Mouse (Mus musculus) megakaryocyte, adult 5-6 weeks (primary cell): ENCODE data around the gene Ech1. TPM values are rescaled to one million over a fixed set of nuclear protein-coding genes. Genes with fewer than 3 reads are reported as not detected.

ENCODE experiments used
- ATAC-seq: 2 replicates; pipeline ENCODE4 v1.8.0; 2016; ENCODE audit warnings: mild to moderate bottlenecking, inconsistent platforms; ENCODE audit not compliant: poor library complexity, severe bottlenecking
- total RNA-seq, 2 experiments: library from RNA; stranded (forward) in 1 of 2; stranded (reverse) in 1 of 2; fragments of 153-499, 151-499 nt in 1 of 2; fragments of 221-1000, 200-1000 nt in 1 of 2; gene quantifications; 2 replicates each; pipeline versions ENCODE4 v1.2.3 to v1.2.4; 2015 to 2017

Gene Ech1
- total RNA-seq, 2 experiments from 2014 or later, result 82.8 to 119 TPM

GRCm38 (mm10) chr7:28802846-28803588 lies 22.0 kb upstream of the Ech1 start:
- ATAC-seq, result peak; percentile 39

GRCm38 (mm10) chr7:28803756-28804155 lies 21.3 kb upstream of the Ech1 start:
- ATAC-seq, result no peak

- ATAC-seq, result no peak
These were observed 18.1 kb upstream of the Ech1 start for GRCm38 (mm10) chr7:28806869-28807268.

DNA sequence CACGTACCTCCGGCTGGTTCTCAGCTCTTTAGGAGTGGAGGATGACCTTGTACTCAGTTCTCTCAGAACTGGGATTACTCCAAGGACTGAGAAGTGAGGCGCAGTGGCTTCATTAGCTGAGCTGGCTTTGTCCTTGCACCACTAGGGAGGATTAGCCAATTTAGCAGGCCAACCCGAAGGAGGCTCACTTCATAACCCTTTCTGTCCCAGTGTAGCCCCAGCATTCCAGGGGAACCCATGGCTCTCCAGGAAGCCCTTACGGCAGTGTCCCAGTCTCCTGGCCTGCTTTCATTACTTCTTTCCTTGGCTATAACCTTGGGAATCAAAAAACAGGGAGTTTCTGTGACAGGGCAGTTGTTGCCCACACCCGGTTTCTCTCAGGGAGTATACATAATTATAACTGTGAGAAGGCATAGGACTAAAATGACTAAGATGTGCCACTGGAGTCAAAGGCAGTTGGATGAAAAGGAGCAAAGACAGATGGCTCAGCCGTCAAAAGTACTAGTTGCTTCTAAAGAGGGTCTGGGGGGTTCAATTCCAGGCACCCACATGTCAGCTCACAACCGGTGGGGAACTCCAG lies 17.3 kb upstream of the Ech1 start:
- no peak for ATAC-seq

GRCm38 (mm10) chr7:28808221-28808941 lies 16.6 kb upstream of the Ech1 start, which contains the start of gene Hnrnpl:
TSS of gene Hnrnpl (plus strand) at chr7:28808541.
- ATAC-seq, result peak; percentile 3

DNA sequence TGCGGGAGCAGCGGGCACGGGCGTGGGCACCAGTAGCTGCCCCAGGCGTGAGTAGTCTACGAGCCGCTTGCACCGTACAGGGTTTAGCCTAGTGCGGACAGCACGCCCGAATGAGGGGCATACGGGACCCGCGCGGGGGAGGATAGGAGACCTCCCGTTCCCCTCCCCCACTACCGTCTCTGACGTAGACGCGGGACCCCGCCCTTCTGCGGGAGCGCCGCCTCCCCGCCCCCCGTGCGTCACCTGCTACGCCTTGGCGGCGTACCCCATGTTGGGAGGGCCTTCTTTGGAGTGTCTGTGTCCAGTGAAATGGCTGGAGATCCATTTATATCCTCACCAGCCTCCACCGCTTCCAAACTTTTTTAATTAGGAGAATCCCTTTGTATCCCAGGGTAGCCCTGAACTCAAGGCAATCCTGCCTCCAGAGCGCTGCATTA lies 16.0 kb upstream of the Ech1 start:
- ATAC-seq, result peak; percentile 62

DNA sequence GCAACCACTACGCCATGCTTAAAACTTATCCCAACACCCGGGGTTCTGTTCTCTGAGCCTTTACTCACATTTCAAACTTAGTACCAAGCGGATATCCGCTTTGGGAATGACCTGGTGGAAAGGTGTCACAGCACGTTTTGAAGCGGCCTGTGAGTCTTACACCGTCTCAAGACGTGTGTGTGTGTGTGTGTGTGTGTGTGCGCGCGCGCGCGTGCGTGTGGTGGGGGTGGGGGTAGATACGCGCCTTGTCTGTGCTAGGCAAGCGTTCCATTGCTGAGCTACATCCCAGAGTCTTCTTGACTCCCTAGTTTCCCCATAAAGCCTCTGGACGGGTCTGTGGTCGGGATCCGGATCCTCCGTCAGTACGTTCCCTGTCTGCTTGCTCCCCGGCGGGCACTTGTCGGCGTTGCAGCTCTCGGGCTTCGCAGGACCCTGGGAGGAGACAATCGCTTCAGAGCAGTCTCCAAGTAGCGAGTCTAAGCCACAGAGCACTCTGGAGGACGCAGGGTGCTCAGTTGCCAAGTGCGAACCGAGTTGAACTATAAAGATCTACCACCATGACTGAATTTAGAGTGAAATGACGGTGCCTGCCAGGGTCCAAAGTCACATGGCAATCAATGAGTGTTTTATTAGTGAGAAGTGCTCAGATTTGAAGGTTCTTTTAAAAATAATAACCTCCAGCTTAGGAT lies 15.5 kb upstream of the Ech1 start:
- ATAC-seq, result peak; percentile 10

DNA sequence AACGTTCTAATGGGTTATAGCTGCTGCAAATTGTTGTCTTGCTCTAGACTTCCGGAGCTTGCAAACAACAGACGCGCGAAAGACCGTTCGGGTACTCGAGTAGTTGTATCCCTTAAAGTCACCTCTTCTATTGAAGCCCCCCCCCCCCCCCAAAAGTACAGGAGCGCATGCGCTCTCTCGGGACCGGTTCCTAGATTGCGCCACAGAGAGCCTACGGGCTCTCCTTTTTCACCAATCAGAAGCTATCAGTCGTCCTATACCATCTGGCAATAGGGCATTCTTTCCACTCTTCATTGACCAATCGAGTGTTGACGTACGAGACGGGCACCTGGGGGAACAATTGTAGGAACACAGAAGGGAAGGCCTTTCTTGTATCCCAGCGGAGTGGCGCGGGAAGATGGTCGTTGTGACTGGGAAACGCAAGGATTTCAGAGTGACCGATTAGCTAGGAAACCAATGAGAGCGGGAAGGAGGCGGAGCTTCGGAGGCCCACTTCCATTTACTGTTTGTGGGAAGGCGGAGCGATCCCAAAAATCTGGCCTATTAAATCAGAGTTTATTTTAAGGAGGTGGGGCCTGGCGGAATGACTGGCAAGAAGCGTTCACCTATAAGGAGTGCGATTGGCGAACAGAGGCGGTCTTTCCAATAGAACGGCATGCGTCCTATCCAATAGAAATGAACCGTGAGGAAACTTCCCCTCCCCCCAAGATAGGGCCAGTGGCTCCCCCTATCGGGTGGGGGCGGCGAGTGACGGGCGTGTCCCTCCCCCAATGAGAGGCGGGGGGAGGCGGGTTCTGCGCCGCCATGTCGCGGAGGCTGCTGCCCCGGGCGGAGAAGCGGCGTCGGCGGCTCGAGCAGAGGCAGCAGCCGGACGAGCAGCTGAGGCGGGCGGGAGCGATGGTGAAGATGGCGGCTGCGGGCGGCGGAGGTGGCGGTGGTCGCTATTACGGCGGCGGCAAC lies 14.6 kb upstream of the Ech1 start:
- ATAC-seq, result peak; percentile 73

- ATAC-seq, result peak; percentile 16; the same call in 1 of the 2 replicates
These were observed 13.8 kb upstream of the Ech1 start for GRCm38 (mm10) chr7:28811228-28811627.

DNA sequence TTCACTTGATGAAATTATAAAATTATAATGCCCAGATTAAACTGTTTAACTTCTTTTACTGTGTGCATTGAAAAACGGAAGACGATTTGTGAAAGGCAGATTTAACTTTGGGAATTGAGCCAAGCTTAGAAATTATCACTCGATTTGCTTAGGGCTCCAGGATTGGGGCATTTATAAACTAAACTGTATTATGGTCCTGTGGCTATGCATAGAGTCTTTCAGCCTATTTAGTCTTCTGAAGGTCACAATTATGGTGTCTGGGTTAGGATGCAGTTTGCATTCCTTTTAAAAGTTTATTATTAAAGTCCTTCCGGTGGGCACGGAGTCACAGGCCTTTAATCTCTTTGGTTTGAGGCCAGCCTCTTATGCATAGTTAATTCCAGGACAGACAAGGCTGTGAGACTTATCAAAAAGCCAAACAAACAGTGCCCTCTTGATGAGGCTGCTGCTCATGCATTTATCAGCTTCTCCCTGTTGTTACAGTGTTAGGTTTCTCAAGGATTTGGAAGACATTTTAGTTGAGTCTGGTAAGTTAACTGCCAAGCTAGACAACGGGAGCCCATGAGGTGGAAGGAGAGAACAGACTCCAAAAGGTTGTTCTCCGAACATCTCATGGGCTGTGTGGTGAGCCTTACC lies 13.3 kb upstream of the Ech1 start:
- ATAC-seq, result no peak

- ATAC-seq, result no peak
These were observed 12.6 kb upstream of the Ech1 start for GRCm38 (mm10) chr7:28812436-28812835.

GRCm38 (mm10) chr7:28812949-28813348 lies 12.1 kb upstream of the Ech1 start:
- ATAC-seq, result no peak

DNA sequence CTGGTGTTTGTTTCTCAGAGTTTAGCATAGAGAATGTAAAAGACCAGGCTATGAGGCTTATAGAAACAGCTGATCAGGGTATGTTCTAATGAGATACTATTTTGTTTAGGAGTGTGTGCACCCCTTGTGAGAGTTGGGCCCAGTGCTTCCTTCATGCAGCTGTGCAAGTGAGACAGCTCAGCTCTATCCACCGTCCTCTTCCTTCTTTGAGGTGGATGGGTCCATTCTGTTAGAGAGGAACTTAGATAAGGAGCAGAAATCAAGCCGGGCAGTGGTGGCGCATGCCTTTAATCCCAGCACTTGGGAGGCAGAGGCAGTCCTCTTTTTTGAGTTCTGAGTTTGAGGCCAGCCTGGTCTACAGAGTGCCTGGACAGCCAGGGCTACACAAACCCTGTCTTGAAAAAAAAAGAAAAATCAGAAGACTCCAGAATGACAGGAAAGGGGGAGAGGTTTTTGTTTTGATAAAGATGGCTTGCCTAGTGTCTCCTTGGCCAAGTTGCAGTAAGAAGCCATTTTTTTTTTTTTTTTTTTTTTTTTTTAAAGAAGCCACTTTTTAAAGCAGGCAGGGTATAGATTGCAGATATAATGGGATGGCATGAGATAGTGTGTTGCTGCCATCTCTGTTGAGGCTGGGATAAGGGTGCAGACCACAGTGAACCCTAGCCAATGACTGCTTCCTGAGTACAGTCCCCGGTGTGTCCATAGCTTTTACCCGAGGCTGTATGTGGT lies 10.5 kb upstream of the Ech1 start:
- no peak for ATAC-seq

DNA sequence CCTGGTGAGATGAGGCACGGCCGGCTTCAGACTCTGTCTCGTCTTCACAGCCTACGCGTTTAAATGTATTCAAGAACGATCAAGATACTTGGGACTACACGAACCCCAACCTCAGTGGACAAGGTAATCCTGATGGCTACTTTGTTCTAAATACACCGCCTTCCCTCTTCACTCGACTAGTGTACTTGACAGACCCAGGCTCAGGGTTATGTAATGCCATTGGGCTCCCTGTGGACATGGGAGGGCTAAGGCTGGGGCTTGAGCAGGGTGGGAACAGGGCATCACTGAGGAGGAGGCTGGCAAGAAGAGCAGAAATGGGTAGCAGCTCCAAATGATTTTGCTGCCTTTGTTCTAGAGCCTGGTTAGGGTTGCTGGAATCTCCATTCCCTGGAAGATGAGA lies 9.8 kb upstream of the Ech1 start:
- ATAC-seq, result no peak

GRCm38 (mm10) chr7:28816201-28816600 lies 8.8 kb upstream of the Ech1 start:
- ATAC-seq, result no peak

DNA sequence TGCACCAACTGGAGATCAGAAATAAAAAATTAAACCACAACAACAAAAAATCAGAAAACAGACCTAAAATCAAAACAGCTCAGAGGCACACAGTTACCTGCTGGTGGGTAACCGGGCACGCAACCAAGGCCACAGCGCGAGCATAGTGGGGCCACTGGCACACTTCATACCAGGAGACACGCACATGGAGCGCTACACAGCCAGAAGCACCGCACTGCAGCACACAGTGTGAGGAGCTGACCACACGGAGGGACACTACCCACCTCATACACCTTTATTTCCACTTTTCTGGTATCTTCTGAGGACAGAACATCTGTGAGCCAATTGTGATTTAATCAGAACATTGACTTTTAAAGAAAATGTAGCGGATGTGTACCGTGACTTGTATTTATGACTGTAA lies 8.1 kb upstream of the Ech1 start:
- ATAC-seq, result no peak

GRCm38 (mm10) chr7:28817524-28817923 lies 7.5 kb upstream of the Ech1 start:
- no peak for ATAC-seq

GRCm38 (mm10) chr7:28817957-28818356 lies 7.1 kb upstream of the Ech1 start:
- no peak for ATAC-seq

GRCm38 (mm10) chr7:28818436-28818835 lies 6.6 kb upstream of the Ech1 start:
- ATAC-seq, result no peak
